Mouse (Mus musculus): Measurements from ENCODE around the gene Arhgap20. TPM values are rescaled to one million over a fixed set of nuclear protein-coding genes. Genes with fewer than 3 reads are reported as not detected.

Arhgap20 gene
- polyA plus RNA-seq, 1 experiment from 2014 or later, result 1.7 TPM

DNA sequence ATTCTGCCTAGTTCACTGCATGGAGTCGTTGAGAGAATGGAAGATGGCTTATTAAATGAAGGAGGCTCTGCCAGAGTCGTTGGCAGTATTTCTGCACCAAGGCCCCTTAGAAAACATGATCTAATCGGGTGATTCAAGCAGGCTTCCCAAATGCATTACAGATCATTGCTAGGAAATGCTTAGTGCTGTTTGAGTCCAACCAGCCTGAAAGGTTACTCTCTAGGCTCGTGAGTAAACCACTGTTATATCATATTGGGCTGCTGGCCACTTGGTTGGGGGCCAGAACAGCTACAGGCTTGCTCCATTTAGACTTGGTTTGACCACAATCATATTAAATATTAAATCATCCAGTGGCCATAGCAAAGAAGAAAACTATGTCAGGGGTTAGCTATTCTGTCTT lies 118.2 kb downstream of the Arhgap20 start:
- no peaks in the 10 kb centered on the region for H3K36me3 ChIP-seq (ENCODE audit: control insufficient read depth, insufficient read depth, low read length)
- 70% methylated on average over 4 of the region's 4 CpGs for WGBS

GRCm38 (mm10) chr9:51892921-51893320 lies 127.8 kb downstream of the Arhgap20 start:
- H3K4me1 ChIP-seq (ENCODE audit: control insufficient read depth, insufficient read depth, low read length), result no peaks in the 10 kb centered on the region
- no peak overlapping the region for H3K27ac ChIP-seq (ENCODE audit: low read length)
- H3K27me3 ChIP-seq (replicated peaks; ENCODE audit: control insufficient read depth, insufficient read depth, low read length), result no peaks in the 10 kb centered on the region
- no peak overlapping the region for H3K4me3 ChIP-seq (ENCODE audit: low read length)
- 90% methylated on average over 1 of the region's 1 CpGs for WGBS
- no peak for ATAC-seq
- H3K4me2 ChIP-seq (ENCODE audit: low read depth, low read length), result no peak overlapping the region
- no peaks in the 10 kb centered on the region for H3K36me3 ChIP-seq (ENCODE audit: control insufficient read depth, insufficient read depth, low read length)
- no peaks in the 10 kb centered on the region for H3K9me3 ChIP-seq (ENCODE audit: control insufficient read depth, low read length)
- no peak overlapping the region for H3K9ac ChIP-seq (ENCODE audit: low read depth, low read length)

More for the DNA sequence above, 118.2 kb downstream of the Arhgap20 start:
- no peak overlapping the region for H3K4me2 ChIP-seq (ENCODE audit: low read depth, low read length)
- peaks cover 3% of the 10 kb centered on the region; the same call in 1 of the 2 replicates for H3K4me1 ChIP-seq (ENCODE audit: control insufficient read depth, insufficient read depth, low read length)
- H3K9me3 ChIP-seq (ENCODE audit: control insufficient read depth, low read length), result no peaks in the 10 kb centered on the region
- H3K27ac ChIP-seq (ENCODE audit: low read length), result no peak overlapping the region
- no peak overlapping the region for H3K4me3 ChIP-seq (ENCODE audit: low read length)
- ATAC-seq, result no peak
- no peak overlapping the region for H3K9ac ChIP-seq (ENCODE audit: low read depth, low read length)
- H3K27me3 ChIP-seq (replicated peaks; ENCODE audit: control insufficient read depth, insufficient read depth, low read length), result no peaks in the 10 kb centered on the region

Other genes with a start within 250 kb of the Arhgap20 start
- gene Fdx1, start 198.2 kb downstream of the Arhgap20 start, polyA plus RNA-seq (2015; fragmentation: Nextera tagmentation; extraction: Ambion mirVana), result 81.3 and 85.7 TPM in 2 replicates

All from intestine, embryonic 16.5 days (tissue).